ENCODE assay signal across 10 mouse cellular contexts in genomic region chr10:84757426-84758199, GRCm38 (mm10). TPM values are rescaled to one million over a fixed set of nuclear protein-coding genes. Genes with fewer than 3 reads are reported as not detected.
DNase-seq lines count a peak whose midpoint lies in the region; ATAC-seq and TF ChIP-seq lines count a peak whose summit lies in the region.
"Had no signal": no experiment of that assay in that cellular context is flagged by ENCODE, and none has a peak within 500 bp of the region (broad histone marks: within the 10 kb centered on the region; RNA-seq: fewer than 3 reads in every experiment).

No protein-coding gene starts in this region.

- 2% methylated on average over 22 of the region's 22 CpGs for WGBS in embryonic facial prominence, embryonic 11.5 days
- 4% methylated on average over 22 of the region's 22 CpGs for WGBS in intestine, embryonic 14.5 days
- 1% methylated on average over 22 of the region's 22 CpGs for WGBS in midbrain, embryonic 12.5 days

- peaks cover 70% of the 10 kb centered on the region for H3K4me1 ChIP-seq in E14TG2a.4 (replicated peaks; ENCODE audit: low read depth, low read length)
- H3K4me1 ChIP-seq in embryonic facial prominence, embryonic 11.5 days (ENCODE audit: control insufficient read depth, insufficient read depth, low read length): peaks cover 4% of the 10 kb centered on the region
- H3K4me1 ChIP-seq in intestine, embryonic 14.5 days (replicated peaks; ENCODE audit: control insufficient read depth, insufficient read depth, low read length): peaks cover 26% of the 10 kb centered on the region
- peaks cover 75% of the 10 kb centered on the region for H3K4me1 ChIP-seq in midbrain, embryonic 12.5 days

- H3K4me3 ChIP-seq in E14TG2a.4 (replicated peaks; ENCODE audit: low read length): peak overlapping the region; percentile 62; the same call in 1 of the 2 replicates
- peak overlapping the region; percentile 18 for H3K4me3 ChIP-seq in embryonic facial prominence, embryonic 11.5 days (ENCODE audit: low read depth, low read length)
- H3K4me3 ChIP-seq in intestine, embryonic 14.5 days (ENCODE audit: low read depth, low read length): no peak overlapping the region
- peak overlapping the region; percentile 68 for H3K4me3 ChIP-seq in midbrain, embryonic 12.5 days

- peaks cover 96% of the 10 kb centered on the region for H3K27me3 ChIP-seq in E14TG2a.4 (ENCODE audit: insufficient read depth, low read length)
- H3K27me3 ChIP-seq in embryonic facial prominence, embryonic 11.5 days (ENCODE audit: control insufficient read depth, insufficient read depth, low read length): peaks cover 68% of the 10 kb centered on the region
- peaks cover 98% of the 10 kb centered on the region for H3K27me3 ChIP-seq in intestine, embryonic 14.5 days (replicated peaks; ENCODE audit: control insufficient read depth, insufficient read depth, low read length)
- H3K27me3 ChIP-seq in midbrain, embryonic 12.5 days: peaks cover 43% of the 10 kb centered on the region

- no peaks in the 10 kb centered on the region for H3K9me3 ChIP-seq in E14TG2a.4 (ENCODE audit: low read length)
- H3K9me3 ChIP-seq in embryonic facial prominence, embryonic 11.5 days (replicated peaks; ENCODE audit: control insufficient read depth, low read length): no peaks in the 10 kb centered on the region
- no peaks in the 10 kb centered on the region for H3K9me3 ChIP-seq in intestine, embryonic 14.5 days (ENCODE audit: control insufficient read depth, low read length)
- H3K9me3 ChIP-seq in midbrain, embryonic 12.5 days: no peaks in the 10 kb centered on the region

- no peak overlapping the region for H3K27ac ChIP-seq in embryonic facial prominence, embryonic 11.5 days (replicated peaks; ENCODE audit: low read depth, low read length)
- no peak overlapping the region for H3K27ac ChIP-seq in intestine, embryonic 14.5 days (ENCODE audit: low read depth)
- peak overlapping the region; percentile 93 for H3K27ac ChIP-seq in midbrain, embryonic 12.5 days (replicated peaks)

- no peak for TF ChIP-seq CTCF in E14TG2a.4 (conservative IDR thresholded peaks at IDR 0.05; ENCODE audit: low read length)

- H3K36me3 ChIP-seq in E14TG2a.4 (ENCODE audit: insufficient read depth, low read length): no peaks in the 10 kb centered on the region
- no peaks in the 10 kb centered on the region for H3K36me3 ChIP-seq in embryonic facial prominence, embryonic 11.5 days (replicated peaks; ENCODE audit: control insufficient read depth, insufficient read depth, low read depth, low read length)
- no peaks in the 10 kb centered on the region for H3K36me3 ChIP-seq in intestine, embryonic 14.5 days (ENCODE audit: control insufficient read depth, insufficient read depth, low read length)
- H3K36me3 ChIP-seq in midbrain, embryonic 12.5 days: no peaks in the 10 kb centered on the region; the same call in 1 of the 2 replicates

- DNase-seq in embryonic facial prominence, embryonic 11.5 days (ENCODE audit: low spot score): peak; percentile 21
- DNase-seq in intestine, embryonic 14.5 days (ENCODE audit: low spot score): peak; percentile 79
- no peak for DNase-seq in cerebellum, adult 18-20 months
- no peak for DNase-seq in thymus, postnatal 10 days (ENCODE audit: low spot score in 2 of 2)
- no peak for DNase-seq in gastrocnemius, adult 8-10 months (ENCODE audit: low spot score in 2 of 2)
- DNase-seq: right cerebral cortex, postnatal 25 days had no signal

- ATAC-seq in embryonic facial prominence, embryonic 11.5 days (replicated peaks; ENCODE audit: insufficient number of reproducible peaks, low FRiP score, low TSS enrichment, low read depth): no peak
- ATAC-seq in intestine, embryonic 14.5 days (replicated peaks; ENCODE audit: low FRiP score, low TSS enrichment, low read depth): no peak
- ATAC-seq in midbrain, embryonic 12.5 days (ENCODE audit: low FRiP score, low read depth): no peak
- ATAC-seq in CD4-positive, CD25-positive, alpha-beta regulatory T cell, adult 4 months: no peak
- ATAC-seq: inflammation-experienced regulatory T-cells, adult 6 months had no signal

- H3K9ac ChIP-seq in embryonic facial prominence, embryonic 11.5 days (replicated peaks; ENCODE audit: low read length): no peak overlapping the region
- H3K9ac ChIP-seq in intestine, embryonic 14.5 days (ENCODE audit: low read length): no peak overlapping the region
- peak overlapping the region; percentile 86 for H3K9ac ChIP-seq in midbrain, embryonic 12.5 days (replicated peaks)

- H3K4me2 ChIP-seq in embryonic facial prominence, embryonic 11.5 days (ENCODE audit: low read depth, low read length): no peak overlapping the region; the same call in 1 of the 2 replicates
- H3K4me2 ChIP-seq in intestine, embryonic 14.5 days (ENCODE audit: low read length): no peak overlapping the region
- H3K4me2 ChIP-seq in midbrain, embryonic 12.5 days (replicated peaks): peak overlapping the region; percentile 73

RNA-seq across cellular contexts. Expression of gene Rfx4, which starts 1.8 kb away (rescaled TPM):
- 4.8 and 5.2 TPM in 2 replicates for polyA plus RNA-seq in embryonic facial prominence, embryonic 11.5 days (2014; fragmentation: Nextera tagmentation; extraction: Ambion mirVana)
- not detected in 2 replicates for polyA plus RNA-seq in intestine, embryonic 14.5 days (2014; fragmentation: Nextera tagmentation; extraction: Ambion mirVana)
- polyA plus RNA-seq in midbrain, embryonic 12.5 days (2016; fragmentation: Nextera tagmentation; extraction: Ambion mirVana): 53.5 and 56.0 TPM in 2 replicates
- not detected for polyA plus RNA-seq in CD4-positive, CD25-positive, alpha-beta regulatory T cell, adult 4 months (2017; shearing (Covaris generic))
- not detected for total RNA-seq in gastrocnemius, adult 8-10 months (2022)

Comparison
In these comparisons a context has a peak if more than half of its experiments do, and no peak if none do; other contexts are left out.
1. DNase-seq: peak in embryonic facial prominence, embryonic 11.5 days (single experiment) and intestine, embryonic 14.5 days (single experiment); none in cerebellum, adult 18-20 months (0 of 2), thymus, postnatal 10 days (0 of 2) and gastrocnemius, adult 8-10 months (0 of 2).